Mouse (Mus musculus) T-helper 17 cell (primary cell): ENCODE data around the gene Fam76b.
"Not testable (repeated sequence)": the region's sequence is repeated elsewhere in the genome, so short reads cannot be mapped to it uniquely, and the experiment has no call there.

Source experiments
- in situ Hi-C, 2 experiments: fragments of 300-600 bp; cut with MboI, MseI; formaldehyde crosslinking; loops; 1 replicate in 1 of 2; 2 replicates in 1 of 2; pipeline ENCODE4 v1.15.1; 2025; ENCODE audit warnings: high pct_unique_total_duplicates in 2 of 2

Gene Fam76b

GRCm38 (mm10) chr9:13827406-13828086 lies at the start of gene Fam76b:
Gene Fam76b (plus strand): TSS chr9:13827716.
- in situ Hi-C loops: loop anchor here in 1 of 2 experiments (5.0 kb wide), 1 partner anchor 1530 kb away; the partner anchor contains the start of gene Cep295

- in situ Hi-C loops: loop anchor here in 1 of 2 experiments (10.0 kb wide), 1 partner anchor 1773 kb away; no protein-coding TSS in a partner anchor
Observed at GRCm38 (mm10) chr9:13781985-13782384, 45.5 kb upstream of the Fam76b start.

- in situ Hi-C loops: not testable (repeated sequence)
Observed at GRCm38 (mm10) chr9:13790864-13791263, 36.7 kb upstream of the Fam76b start.

DNA sequence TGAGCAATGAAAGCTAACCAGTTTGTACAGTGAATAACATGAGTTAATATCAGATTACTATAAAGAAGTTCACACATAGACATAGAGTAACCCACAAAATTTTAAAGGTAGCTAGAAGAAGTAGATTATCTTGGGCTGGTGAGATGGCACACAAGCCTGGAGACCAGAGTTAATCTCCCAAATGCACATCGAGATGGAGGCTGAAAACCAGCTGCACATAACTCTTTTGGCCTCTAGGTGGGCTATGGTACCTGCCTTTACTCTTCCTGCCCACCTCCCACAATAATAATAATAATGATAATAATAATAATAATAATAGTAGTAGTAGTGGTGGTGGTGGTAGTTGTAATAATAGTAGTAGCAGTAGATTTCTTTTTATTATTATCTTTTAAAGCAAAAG lies 33.2 kb upstream of the Fam76b start:
- in situ Hi-C loops: no loop called here

- in situ Hi-C loops: no loop called here
Observed at GRCm38 (mm10) chr9:13794756-13795155, 32.8 kb upstream of the Fam76b start.

- in situ Hi-C loops: loop anchor here in 1 of 2 experiments (5.0 to 25.0 kb wide), 2 partner anchors 567 to 1533 kb away; no protein-coding TSS in a partner anchor
Observed at GRCm38 (mm10) chr9:13804480-13804879, 23.0 kb upstream of the Fam76b start.

DNA sequence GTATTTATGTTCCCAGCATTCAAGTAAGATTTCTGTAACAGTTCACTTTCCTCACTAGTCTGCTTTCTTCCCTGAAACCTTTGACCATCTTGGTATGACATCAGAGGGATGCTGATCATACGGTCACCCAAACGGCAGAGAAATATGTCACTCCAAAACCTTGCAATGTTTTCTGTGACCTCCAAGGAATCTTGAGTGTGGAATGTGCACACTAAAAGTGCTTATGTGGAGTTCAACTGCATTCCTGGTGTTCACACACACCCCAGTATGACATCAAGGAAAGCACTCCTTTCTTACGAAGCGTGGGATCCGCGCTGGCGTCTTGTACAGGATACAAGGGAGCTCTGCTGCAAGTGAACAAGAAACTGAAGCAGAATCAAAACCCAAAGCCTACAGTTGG lies 20.7 kb upstream of the Fam76b start:
- in situ Hi-C loops: loop anchor here (5.0 to 25.0 kb wide), 2 partner anchors 575 to 1530 kb away; no protein-coding TSS in a partner anchor

DNA sequence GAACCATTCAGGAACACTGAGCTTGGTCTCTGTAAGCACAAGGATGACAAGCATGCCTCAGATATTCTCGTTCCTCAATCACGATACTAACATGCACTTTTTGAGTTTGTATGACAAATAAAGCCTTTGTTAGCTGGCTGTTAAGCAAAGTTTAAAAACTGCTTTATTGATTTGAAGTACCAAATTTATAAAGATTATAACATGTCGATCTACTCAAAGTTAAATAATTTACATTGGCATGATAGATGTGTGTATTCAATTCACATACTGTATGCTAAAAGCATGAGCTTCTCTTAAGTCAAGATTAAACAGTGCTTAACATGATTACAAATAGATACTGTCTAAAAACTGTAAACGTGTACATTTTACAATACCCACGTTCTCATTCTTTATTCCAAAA lies 19.9 kb upstream of the Fam76b start:
- in situ Hi-C loops: loop anchor here (5.0 to 25.0 kb wide), 2 partner anchors 575 to 1530 kb away; no protein-coding TSS in a partner anchor

DNA sequence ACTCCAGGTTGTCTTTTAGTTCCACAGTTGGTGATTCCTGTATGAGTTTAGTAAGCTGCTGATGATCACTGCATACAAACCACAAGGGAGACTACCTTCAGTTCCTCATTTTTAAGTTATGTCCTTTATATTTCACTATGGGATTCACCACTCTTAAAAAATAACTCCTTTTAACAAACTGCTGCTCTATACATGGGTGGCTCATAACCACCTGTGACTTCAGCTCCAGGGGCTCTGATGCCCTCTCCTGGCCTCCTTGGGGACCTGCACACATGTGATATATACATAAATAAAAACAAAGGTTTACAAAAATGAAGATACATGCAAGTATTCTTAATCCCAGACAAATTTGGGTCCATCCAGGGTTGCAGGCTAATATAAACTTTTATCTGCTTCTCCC lies 17.6 kb upstream of the Fam76b start:
- in situ Hi-C loops: loop anchor here (5.0 to 25.0 kb wide), 2 partner anchors 578 to 1527 kb away; no protein-coding TSS in a partner anchor

DNA sequence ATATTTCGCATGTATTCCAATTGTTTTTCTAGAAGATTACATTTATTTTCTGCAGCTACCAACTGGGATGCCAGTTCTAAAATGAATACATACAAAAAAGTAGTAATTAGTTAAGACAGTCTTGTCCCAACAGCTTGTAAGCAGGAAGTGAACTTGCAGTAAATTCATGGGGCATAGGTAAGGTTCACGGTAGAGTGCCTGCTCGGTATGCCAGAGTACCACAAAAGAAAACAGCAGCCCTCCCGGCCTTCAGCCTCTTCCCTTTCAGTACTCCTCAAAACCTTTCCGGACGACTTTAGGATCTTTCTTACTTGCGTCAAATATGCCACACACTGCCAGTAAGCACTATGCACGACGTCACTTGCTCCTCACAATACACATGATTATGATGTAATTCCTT lies 9.1 kb upstream of the Fam76b start:
- in situ Hi-C loops: loop anchor here in 1 of 2 experiments (25.0 kb wide), 1 partner anchor 1519 kb away; no protein-coding TSS in a partner anchor

GRCm38 (mm10) chr9:13820774-13821173 lies 6.7 kb upstream of the Fam76b start:
- in situ Hi-C loops: loop anchor here (5.0 to 25.0 kb wide), 2 partner anchors 503 to 1517 kb away; no protein-coding TSS in a partner anchor

DNA sequence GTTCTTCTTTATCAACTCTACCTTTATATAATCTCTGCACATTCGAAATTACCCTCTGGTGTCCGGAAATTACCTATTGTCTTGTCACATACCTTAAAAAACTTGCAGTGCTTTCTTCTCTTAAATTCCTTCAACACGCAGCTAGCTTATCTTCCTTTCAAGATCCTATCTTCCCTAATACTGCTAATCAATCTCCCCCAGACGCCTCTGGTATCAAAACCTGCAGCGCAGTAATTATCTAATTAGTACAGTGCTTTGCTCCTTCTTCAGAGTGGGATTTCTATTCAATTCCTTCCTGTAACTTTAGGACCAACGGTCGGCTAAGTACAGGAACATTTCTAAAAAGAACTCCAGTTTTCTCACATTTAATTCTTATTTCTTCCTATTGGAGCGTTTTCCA lies 1.6 kb upstream of the Fam76b start:
- in situ Hi-C loops: loop anchor here in 1 of 2 experiments (5.0 kb wide), 1 partner anchor 1531 kb away; the partner anchor contains the start of gene Cep295

GRCm38 (mm10) chr9:13826391-13826805 lies 1.1 kb upstream of the Fam76b start:
- in situ Hi-C loops: loop anchor here in 1 of 2 experiments (5.0 kb wide), 1 partner anchor 1531 kb away; the partner anchor contains the start of gene Cep295

- in situ Hi-C loops: loop anchor here in 1 of 2 experiments (5.0 kb wide), 1 partner anchor 1530 kb away; the partner anchor contains the start of gene Cep295
Observed at GRCm38 (mm10) chr9:13826832-13827405, 597 bp upstream of the Fam76b start, which contains the start of gene Cep57. Gene Cep57 (minus strand): TSS chr9:13827107.

DNA sequence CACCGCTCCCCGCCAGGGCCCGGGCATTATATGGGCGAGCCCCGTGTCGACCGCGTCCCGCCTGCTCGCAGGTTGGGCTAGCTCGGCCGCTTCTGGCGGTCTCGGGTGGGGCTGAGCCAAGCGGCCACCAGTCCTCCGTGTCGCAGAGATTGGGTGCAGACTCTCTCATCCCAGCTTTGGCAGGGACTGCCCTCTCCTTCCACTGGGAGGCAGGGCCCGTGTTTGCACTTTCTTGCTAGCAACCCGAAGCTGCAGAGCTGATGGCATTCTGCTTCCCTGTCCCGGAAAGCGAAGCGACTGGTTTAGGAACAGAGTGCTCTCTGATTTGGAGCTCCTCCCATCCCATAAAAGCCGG lies 548 bp downstream of the Fam76b start:
- in situ Hi-C loops: loop anchor here in 1 of 2 experiments (5.0 kb wide), 1 partner anchor 1529 kb away; the partner anchor contains the start of gene Cep295

- in situ Hi-C loops: no loop called here
Observed at GRCm38 (mm10) chr9:13835256-13835655, 7.7 kb downstream of the Fam76b start.

DNA sequence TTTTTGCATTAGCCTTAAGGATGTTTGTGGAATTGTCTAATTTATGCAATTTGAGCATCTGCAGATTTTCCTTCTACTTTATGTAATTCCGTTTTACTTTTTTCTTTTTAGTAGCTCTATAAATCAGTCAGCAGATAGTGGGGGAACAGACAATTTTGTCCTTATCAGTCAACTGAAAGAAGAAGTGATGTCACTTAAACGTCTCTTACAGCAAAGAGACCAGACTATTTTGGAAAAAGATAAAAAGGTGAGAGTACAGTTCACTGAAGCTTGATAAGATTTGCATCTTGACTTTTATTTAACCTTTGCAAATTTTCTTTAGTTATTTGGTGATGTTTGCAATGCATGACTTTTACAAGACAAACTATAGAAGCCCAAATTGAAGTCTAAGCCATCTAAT lies 9.2 kb downstream of the Fam76b start:
- in situ Hi-C loops: no loop called here

GRCm38 (mm10) chr9:13847591-13847990 lies 20.1 kb downstream of the Fam76b start:
- in situ Hi-C loops: no loop called here

GRCm38 (mm10) chr9:13848481-13849480 lies 21.3 kb downstream of the Fam76b start:
- in situ Hi-C loops: no loop called here

GRCm38 (mm10) chr9:13853876-13854275 lies 26.4 kb downstream of the Fam76b start:
- in situ Hi-C loops: no loop called here

GRCm38 (mm10) chr9:13856247-13856646 lies 28.7 kb downstream of the Fam76b start:
- in situ Hi-C loops: no loop called here
